Mouse (Mus musculus) lung, postnatal 0 days (tissue): ENCODE data around the gene Ell.

ENCODE experiments used
- CTCF ChIP-seq: IDR thresholded peaks from 2 replicates; pipeline ENCODE4 v1.5.1; 2016; ENCODE audit warnings: antibody characterized with exemption, mild to moderate bottlenecking
- EP300 ChIP-seq: IDR thresholded peaks from 2 replicates; pipeline ENCODE4 v1.6.1; 2016; ENCODE audit warnings: antibody characterized with exemption, mild to moderate bottlenecking, control low read depth

GRCm38 (mm10) chr8:70601271-70601649 lies 62.0 kb downstream of the Ell start:
- TF ChIP-seq EP300 (no peak), CTCF (no peak)
